Mouse (Mus musculus) layer of hippocampus, adult 9-10 months (tissue): Measurements from ENCODE around the gene Abcb10.
"Not testable (repeated sequence)": the region's sequence is repeated elsewhere in the genome, so short reads cannot be mapped to it uniquely, and the experiment has no call there.

Experiments used
- DNase-seq: peaks from one replicate; pipeline ENCODE4 v3.0.0; 2022; ENCODE audit warnings: low spot score

Gene Abcb10

DNA sequence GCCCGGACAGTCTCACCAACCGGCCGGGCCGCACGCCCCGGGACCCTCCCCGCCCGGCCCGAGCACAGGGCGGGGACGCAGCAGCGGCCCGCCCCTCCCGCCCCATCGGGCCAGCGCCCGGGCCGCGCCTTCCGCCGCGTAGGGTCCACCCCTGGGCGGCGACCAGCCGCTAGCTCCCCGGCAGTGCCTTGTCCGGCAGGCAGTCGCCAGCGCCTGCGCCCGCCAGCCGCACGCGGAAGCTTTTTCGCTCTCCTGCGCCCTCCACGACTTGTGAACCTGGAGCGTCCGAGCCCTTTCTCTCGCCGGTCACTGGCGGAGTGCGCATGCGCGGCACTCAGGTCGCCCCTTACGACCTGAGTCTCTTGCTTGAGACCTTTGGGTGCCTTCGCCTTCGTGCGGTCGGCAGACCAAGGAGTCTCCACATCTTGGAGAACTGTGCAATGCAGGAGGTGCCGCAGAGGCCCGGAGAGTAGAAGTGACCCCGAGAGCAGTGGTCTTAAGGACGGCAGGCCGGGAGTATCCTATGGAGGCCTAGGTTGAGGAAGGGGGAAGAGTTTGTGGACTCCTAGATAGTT is at the start of gene Abcb10:
Gene Abcb10 (minus strand): TSS at position 297 of the 575 bp plus-strand sequence.
- DNase-seq: peak; percentile 55

- no peak for DNase-seq
Measured at GRCm38 (mm10) chr8:124027831-124028230, 44.9 kb upstream of the Abcb10 start.

DNA sequence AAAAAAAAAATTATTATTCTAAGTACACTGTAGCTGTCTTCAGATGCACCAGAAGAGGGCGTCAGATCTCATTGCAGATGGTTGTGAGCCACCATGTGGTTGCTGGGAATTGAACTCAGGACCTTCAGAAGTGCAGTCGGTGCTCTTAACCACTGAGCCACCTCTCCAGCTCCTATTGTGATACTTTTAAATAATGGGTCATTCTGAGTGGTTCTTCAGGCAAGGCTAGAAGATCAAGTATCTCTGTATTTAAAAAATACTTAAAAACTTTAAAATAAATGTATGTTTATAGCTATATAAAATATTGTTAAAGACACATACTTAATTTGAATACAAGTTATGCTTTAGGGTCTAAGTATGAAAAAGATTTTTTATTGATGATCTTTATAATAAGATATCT is 43.3 kb upstream of the Abcb10 start:
- not testable (repeated sequence) for DNase-seq

DNA sequence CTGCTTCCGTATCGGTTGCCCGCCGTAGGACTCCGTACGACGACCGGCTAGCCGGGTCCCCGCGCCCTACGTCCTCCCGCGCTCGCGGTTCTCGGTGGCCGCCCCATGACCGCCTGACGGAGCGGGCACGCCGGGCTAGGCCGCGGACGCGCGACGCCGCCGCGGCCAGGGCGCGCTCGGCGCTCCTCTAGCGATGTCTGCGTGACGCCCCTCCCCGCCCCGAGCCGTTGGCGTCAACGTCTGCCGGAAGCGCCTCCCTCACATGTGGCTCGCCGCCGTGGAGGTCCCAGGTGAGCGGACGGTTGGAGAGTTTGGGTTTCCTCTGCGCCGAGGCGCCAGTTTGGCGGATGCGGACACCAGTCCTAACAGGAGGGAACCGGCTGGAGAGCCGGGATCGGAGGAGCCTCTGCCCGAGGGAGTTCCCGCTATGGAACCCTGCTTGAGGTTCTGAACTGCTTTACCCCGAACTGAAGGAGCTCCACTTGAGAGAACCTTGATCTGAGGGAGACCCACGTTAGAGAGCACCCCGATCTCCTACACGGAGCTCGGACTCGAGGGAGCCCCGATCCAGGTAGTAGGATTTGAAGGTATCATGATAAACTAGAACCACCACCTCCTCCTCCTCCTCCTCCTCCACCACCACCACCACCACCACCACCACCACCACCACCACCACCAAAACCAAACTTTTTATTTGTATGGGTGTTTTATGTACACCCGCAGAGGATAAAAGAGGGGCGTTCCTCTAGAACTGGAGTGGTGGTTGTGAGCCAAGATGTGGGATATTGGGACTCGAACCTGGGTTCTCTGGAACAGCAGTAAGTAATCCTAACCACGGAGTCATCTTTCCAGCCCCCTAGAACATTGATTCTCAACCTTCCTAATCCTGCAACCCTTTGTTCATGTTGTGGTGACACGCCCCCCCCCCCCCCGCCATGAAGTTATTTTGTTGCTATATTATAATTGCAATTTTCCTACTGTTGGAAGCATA is 38.6 kb upstream of the Abcb10 start, which contains the start of the genes Taf5l and Urb2:
Gene Taf5l (minus strand): TSS at position 161 of the 991 bp plus-strand sequence.
Gene Urb2 (plus strand): TSS at position 272 of the 991 bp plus-strand sequence.
- peak; percentile 51 for DNase-seq

GRCm38 (mm10) chr8:124020439-124021236 is 37.7 kb upstream of the Abcb10 start:
- DNase-seq: no peak

GRCm38 (mm10) chr8:124019782-124020181 is 36.9 kb upstream of the Abcb10 start:
- DNase-seq: no peak

DNA sequence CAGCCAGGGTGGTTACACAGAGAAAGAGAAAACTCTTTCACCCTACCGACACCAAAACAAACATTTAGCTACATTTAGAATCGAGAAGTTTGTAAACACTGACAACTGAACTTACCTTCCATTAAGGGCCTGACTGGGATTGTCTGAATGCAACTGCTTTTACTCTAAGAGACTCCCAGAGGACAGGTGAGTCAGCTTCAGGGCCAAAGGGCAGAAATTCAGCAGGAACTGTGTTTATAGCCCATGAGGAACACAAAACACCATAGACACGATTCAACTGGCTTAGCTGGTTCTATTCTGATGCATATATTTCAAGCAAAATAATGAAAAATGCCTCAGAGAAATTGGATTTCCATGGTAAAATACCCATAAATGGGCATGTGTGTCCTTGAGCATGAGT is 31.8 kb upstream of the Abcb10 start:
- no peak for DNase-seq

DNA sequence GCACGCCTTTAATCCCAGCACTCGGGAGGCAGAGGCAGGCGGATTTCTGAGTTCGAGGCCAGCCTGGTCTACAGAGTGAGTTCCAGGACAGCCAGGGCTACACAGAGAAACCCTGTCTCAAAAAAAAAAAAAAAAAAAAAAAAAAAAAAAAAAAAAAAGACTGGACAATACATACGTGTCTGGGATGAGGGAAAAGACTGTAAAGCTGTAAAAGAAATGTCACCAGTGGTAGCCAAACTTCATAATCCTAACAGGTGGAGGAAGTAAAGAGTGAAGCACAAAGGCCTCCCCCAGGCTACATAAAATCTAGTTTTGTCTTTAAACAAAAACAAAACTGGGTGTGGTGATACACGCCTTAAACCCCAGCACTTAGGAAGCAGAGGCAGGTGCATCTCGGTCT is 31.4 kb upstream of the Abcb10 start:
- not testable (repeated sequence) for DNase-seq

DNA sequence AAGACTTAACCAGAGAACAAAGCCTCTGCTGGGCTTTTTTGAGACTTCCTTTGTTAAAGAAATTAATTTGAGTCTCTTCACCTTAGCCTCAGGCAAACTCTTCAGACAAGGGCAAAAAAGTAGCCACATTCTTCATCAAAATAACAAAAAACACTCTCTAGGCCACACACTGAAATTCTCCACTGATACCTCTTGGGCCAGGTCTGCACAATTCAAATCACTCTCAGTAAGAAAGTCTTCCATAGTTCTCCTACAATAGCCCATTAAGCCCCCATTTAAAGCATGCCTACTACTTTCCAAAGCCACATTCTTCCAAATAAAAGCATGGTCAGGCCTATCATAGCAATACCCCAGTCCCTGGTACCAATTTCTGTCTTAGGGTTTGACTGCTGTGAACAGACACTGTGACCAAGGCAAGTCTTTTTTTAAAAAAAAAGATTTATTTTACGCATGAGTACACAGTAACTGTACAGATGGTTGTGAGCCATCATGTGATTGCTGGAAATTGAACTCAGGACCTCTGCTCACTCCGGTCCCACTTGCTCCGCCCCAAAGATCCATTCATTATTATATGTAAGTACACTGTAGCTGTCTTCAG is 29.2 kb upstream of the Abcb10 start:
- DNase-seq: no peak

DNA sequence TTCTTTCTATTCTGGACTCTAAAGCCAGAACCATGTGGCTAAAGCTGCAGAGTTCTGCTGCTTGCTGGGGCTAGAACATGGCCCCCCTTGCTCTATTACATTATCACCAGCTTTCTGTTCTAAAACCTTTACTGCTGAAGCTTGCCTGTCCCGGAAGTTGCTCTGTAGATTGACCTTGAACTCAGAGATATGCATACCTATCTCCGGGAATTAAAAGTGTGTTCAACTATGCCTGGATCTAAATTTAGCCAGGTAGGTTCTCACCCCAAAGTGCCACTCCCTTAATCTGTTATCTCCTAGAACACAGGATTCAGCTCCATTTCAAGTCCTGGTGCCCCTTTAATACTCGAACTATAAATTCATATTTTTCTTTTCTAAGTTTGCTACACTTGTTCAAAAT is 28.7 kb upstream of the Abcb10 start:
- no peak for DNase-seq

DNA sequence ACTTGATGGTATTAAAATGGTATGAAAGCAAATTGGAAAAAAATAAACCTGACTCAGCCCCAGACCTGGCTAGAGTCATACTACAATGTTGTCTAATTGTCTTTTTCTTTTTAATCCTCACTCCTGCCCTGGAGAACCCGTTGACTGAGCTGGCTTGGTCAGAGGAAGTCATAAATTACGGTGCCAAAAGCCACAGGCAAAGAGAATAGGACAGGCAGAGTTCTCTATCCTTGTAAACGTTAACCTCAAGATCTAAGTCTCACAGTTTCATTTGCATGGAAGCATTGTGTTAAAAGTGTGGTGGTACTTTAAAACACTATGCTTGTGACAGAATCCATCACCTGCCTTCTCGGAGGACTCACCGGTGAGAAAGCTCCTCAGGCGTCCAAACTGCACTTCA is 24.9 kb upstream of the Abcb10 start:
- no peak for DNase-seq

DNA sequence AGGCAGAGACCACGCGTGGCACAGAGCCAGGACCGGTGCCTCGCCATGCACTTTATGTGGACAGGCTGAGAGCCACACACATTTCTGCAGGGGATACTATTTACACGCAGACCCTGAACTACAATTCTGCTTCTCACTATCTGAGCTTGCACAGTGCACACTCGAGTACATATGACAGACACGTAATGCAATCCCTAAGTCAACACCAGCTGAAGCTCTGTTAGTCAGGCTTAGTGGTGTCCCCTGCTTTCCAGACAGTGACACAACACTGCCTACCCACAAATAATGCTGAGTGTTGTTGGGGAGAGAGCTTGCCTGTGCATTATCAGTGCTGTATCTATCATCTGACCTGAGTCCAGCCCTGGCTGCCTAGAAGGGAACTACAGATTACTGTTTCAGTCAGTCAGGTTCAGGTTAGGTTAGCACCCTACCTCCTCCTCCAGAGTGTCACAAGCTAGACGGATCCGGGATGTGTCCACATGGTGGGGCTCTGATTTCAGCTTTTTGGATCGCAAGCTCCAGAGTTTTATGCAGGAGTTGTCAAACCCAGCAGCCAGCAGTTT is 19.7 kb upstream of the Abcb10 start:
- no peak for DNase-seq

GRCm38 (mm10) chr8:123999568-123999967 is 16.6 kb upstream of the Abcb10 start:
- DNase-seq: no peak

GRCm38 (mm10) chr8:123993997-123994396 is 11.1 kb upstream of the Abcb10 start:
- no peak for DNase-seq

DNA sequence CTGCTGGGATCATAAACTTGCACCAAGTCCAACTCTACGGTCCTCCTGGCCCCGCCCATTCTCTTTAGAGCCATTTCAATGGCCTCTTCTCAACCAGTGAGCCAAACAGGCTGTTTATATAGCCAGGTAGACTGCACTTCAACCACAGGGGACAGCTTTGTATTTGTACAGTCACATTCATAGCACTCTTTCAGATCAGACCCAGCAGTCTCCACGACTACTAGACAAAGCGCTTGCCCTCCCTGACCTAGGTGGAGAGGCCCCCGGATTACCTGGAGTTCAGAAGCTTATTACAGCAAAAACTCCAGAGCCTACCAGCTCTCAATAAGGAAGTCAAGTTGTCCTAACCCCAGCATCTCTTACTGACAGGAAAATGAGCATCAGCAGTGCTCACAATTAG is 10.7 kb upstream of the Abcb10 start:
- no peak for DNase-seq

- no peak for DNase-seq
Measured at GRCm38 (mm10) chr8:123992587-123992986, 9.7 kb upstream of the Abcb10 start.

- no peak for DNase-seq
Measured at GRCm38 (mm10) chr8:123990277-123991049, 7.5 kb upstream of the Abcb10 start.

- DNase-seq: no peak
Measured at GRCm38 (mm10) chr8:123989128-123989527, 6.2 kb upstream of the Abcb10 start.

DNA sequence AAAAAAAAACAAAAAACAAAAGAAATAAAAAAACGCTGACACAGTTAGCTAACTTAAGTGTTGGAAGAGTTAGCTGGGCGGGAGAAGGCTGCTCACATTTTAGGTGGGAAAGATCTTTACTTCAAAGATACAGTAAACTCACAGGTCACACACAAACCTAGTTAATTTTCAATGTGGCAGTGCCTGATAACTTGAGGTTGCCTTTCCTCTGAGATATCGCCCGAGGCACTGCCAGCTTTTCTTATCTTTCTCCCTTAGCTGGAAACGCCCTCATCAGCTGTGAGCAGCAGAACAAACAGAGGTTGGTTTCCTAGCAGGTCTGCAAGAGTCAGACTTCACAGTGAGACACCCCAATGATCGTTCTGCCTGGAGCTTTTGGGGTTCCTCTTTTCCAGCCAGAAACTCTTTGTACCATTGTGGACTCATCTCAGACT is 5.7 kb upstream of the Abcb10 start:
- DNase-seq: no peak

- no peak for DNase-seq
Measured at GRCm38 (mm10) chr8:123982291-123982793, 580 bp downstream of the Abcb10 start.
